Mouse (Mus musculus): ENCODE data around the gene Rarres2.
A peak's percentile ranks its signal among the peaks of the same experiment; 100 is the strongest.

The Rarres2 gene

GRCm38 (mm10) chr6:48572572-48573061, at the start of gene Rarres2:
Rarres2 (minus strand) TSS chr6:48572789.
- DNase-seq (ENCODE audit: low read depth, low spot score): no peak

GRCm38 (mm10) chr6:48620031-48620430, 47.4 kb upstream of the Rarres2 start:
- no peak for DNase-seq (ENCODE audit: low read depth, low spot score)

DNA sequence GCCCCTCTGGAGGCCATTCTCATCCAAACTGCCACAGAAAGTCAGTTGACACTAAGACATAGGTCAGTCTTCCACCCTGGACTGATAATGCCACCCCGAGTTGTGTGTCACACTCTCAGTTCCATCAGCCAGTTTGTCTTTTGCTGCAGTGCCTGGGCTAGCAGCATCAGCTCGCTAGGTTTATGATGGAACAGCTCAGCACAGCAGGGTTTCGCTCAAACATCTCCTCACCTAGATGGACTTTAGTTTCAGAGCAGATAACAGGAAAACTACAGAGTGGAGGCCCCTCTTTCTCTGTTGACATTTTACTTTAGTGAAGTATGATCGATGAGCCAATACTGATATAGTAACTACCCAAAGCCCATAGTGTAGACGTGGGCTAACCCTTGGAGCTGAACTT, 42.2 kb upstream of the Rarres2 start:
- no peak for DNase-seq (ENCODE audit: low read depth, low spot score)

DNA sequence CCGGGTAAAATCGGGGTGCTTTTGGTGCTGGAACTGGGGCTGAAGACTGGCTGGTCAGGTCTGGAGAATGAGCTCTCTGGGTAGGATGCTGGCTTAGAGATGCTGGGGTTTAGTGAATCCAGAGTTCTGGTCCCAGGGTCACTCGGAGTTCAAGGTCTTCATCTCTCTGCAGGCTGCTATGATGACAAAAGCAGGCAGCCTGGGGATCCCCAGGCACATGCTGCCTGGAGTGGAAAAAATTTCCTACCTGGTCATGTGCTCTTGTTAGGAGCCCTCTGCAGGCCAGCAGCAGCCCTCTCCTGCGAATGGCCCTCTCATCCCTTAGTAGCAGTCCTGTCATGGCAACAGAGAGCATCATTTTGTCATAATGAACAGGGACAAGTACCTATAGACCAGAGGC, 40.9 kb upstream of the Rarres2 start:
- DNase-seq (ENCODE audit: low read depth, low spot score): no peak

- no peak for DNase-seq (ENCODE audit: low read depth, low spot score)
These were observed 38.1 kb upstream of the Rarres2 start for GRCm38 (mm10) chr6:48610657-48611056.

DNA sequence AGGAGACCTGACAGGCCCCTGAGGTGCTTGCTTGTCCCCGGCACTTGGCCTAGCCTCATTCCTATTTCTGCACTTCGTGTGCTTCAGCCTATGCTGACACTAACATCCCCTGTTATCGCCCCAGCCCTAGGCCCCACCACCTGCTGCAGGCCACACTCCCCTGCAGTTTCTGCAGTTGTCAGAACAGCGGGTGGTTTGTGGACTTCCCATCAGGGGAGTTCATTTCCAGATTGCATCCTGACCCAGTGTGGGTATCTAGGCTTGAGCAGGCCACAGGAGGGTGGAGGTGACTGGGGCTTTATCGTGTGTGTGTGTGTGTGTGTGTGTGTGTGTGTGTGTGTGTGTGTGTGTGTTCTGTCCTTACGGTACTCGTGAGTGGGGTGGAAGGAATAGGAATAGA, 36.9 kb upstream of the Rarres2 start:
- DNase-seq (ENCODE audit: low read depth, low spot score): no peak

DNA sequence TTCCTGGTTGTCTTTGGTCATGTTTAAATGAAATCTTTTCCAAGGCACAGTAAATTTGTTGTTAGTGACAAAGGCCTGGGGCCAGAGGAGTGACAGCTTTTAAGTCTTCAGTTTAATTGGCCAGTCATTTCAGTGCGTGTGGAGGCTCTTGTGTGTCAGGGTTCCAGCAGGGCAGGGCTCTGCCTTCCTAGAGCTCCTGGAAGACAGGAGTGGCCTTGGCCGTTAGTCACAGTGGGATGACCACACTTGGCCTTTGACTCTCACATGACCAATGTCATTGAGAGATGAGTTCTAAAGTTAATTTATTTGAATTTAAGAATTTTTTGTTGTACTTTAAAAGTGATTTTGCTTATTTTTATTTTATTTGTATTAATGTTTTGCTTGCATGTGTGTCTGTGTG, 35.5 kb upstream of the Rarres2 start:
- DNase-seq (ENCODE audit: low read depth, low spot score): no peak

GRCm38 (mm10) chr6:48602080-48602741, 29.6 kb upstream of the Rarres2 start:
- peak; percentile 50 for DNase-seq (ENCODE audit: low read depth, low spot score)

DNA sequence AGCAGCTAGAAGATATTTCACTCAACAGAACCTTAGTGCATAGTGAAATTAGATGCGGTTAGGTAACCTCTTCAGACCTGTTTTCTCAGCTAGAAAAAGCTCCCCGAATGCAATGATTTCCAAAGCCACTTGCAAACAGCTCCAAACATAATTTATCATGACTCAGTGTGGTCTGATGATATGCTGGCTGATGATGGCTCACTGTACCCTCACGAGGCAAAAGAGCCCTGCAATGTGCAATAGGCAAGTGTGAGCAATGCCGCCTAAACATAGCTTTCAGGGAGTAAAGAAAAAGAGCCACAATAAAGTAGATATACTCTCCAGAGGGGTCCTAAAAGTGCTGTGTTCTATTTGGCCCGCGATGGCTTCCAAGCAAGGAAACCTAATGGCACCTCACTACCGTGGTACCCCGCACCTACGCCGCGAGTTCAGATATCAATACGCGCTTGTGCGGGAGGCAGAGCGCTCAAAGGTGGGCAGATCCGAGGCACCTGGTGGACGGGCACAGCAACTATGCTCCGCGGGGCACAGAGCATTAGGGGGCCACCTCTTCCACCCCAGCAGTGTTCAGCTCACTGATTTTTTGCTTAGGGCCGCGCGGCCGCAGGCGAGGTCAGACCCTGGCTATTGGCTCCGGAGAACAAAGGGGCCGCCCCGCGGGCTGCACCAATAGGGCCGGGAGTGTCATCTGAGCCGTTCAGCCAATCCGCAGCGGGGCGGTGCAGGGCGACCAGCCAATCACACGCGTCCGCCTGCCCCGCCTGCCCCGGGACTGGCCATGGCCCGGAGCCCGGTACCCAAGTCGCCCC, 28.9 kb upstream of the Rarres2 start, which contains the start of gene Zfp775:
Zfp775 (plus strand) TSS at position 793 of the 809 bp plus-strand sequence.
- DNase-seq (ENCODE audit: low read depth, low spot score): peak; percentile 95

DNA sequence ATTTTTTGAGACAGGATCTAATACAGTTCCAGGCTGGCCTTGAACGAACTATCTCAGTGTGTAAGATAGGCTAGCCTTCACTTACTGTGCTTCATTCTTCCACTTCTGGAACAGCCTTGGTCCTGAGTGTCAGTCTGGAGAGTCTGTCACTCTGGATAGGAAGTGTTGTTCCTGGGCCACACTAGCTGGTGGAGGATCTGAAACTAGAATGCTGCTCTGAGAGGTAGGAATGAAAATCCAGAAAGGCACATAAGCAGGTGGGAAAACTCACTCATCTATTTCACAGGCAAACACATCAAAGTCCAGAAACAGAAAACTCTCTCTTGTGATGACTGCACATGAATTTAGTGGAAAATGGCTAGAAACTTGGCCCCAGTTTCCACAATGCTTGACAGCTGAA, 28.0 kb upstream of the Rarres2 start:
- no peak for DNase-seq (ENCODE audit: low read depth, low spot score)

GRCm38 (mm10) chr6:48597233-48597625, 24.6 kb upstream of the Rarres2 start:
- no peak for DNase-seq (ENCODE audit: low read depth, low spot score)

GRCm38 (mm10) chr6:48596545-48597232, 24.1 kb upstream of the Rarres2 start:
- no peak for DNase-seq (ENCODE audit: low read depth, low spot score)

DNA sequence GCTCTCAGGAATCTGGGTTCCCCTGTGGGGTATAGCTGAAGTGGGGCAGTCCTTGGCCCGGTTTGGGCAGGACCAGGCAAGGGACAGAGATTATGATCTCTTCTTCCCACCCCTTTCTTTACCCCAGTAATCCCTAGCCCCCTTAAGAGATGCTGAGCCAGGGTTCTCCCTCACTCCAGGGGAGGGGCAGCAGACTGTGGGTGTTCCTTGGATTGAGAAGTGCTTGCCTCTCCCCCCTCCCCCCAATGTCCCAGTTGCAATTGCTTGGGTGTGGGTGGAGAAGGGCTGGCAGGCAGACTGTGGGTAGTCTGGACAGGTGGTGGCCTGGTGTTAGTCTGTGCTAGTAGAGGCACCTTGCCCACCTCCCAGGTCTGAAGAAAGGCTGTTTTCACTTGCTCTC, 22.7 kb upstream of the Rarres2 start:
- no peak for DNase-seq (ENCODE audit: low read depth, low spot score)

DNA sequence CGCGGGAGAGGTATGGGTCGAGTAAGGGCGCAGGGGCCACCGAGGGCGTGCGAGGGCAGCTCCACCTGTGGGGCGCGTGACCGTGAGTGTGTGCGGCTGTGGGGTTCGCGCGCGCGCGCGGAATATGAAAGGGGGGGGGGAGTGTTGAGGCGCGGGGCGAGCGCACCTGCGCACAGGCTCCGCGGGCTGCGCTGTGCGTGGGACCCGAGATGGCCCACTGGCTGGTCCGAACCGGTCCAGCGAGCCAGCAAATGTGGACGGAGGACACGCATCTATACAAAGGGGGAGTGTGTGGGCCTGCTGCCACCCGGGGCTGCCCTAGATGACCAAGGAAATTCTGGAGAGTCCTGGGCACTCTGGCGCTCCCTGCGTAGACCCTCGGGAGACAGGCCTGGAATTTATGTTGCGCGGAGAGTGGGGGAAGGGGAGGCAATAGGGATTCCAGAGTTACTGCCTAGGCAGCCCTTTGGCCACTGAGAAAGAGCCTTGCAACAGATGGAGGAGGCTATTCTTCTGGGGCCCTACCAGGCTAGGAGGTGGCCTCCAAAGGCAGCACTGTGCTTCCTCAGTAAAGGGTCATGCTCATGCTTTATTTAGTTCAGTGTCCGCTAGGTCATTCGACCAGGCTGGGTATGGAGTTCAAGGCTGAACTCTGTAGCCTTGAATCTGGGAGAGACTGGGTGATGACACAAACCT, 21.6 kb upstream of the Rarres2 start:
- peak; percentile 79 for DNase-seq (ENCODE audit: low read depth, low spot score)

DNA sequence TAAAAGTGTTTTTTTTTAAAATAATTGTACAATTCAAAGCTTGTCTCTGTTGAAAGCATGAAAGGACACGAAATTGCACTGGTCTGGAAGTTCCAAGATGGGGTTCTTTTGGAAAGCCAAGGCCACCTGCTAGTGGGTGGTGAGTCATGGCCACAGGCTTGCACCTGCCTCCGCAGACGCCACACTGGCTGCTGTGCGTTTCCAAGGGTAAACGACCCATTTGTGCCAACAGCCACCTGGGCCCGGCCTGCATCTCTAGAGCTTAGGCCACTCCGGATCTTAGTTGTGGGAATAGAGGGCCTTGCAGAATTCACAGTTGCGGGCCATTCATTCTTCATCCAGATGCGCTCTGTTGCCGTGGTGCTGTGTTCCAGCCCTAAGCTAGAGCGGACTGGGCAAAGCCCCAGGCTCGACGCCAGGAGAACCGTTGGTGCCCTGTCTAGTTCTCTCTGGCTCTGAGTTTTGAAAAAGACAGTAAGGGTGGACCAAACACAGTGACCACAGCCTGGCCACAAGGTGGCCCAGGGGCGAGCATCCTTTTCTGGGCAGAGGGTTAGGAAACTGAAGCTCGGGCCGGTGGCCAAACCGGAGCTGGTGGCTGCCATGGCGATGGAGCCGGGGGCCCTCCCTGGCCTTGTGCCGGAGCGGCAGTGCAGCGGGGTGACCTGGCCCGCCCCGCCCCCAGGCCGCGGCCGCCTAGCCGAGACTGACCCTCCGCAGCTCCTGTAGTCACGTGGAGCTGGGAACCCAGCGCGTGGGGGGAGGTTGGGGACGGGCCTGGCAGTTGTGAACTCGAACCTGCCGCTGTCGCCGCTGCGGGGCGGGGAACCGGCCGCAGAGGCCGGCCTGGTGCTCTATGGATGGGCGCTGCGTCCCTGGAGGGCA, 20.8 kb upstream of the Rarres2 start, which contains the start of the genes Repin1 and Gm44965:
Repin1 (plus strand) TSS at position 726 of the 885 bp plus-strand sequence.
Gm44965 (plus strand) TSS at position 784 of the 885 bp plus-strand sequence.
- peak; percentile 90 for DNase-seq (ENCODE audit: low read depth, low spot score)

- DNase-seq (ENCODE audit: low read depth, low spot score): no peak
These were observed 19.3 kb upstream of the Rarres2 start for GRCm38 (mm10) chr6:48591871-48592270.

- DNase-seq (ENCODE audit: low read depth, low spot score): no peak
These were observed 18.7 kb upstream of the Rarres2 start for GRCm38 (mm10) chr6:48591221-48591845.

GRCm38 (mm10) chr6:48589194-48589750, 16.7 kb upstream of the Rarres2 start, which contains the start of gene Gm45021:
Gm45021 (plus strand) TSS chr6:48589610.
- no peak for DNase-seq (ENCODE audit: low read depth, low spot score)

DNA sequence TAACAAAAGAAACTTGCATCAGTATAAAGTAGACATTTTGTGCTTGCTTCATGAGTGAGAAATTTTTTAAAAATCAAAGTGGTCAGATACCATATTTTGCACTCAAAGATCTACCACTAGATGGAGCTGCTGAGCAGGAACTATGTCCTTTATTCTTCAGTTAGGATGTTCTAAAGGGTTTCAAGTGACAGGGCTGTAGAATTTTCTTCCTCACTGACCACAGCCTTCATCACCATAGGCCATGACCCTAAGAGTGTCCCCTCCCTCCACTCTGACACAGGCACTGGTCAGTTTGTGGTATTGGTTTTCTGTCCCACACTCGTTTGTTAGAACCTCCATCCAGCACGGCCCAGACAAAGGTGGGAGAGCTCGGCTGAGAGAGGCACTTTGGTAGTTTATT, 9.4 kb upstream of the Rarres2 start:
- DNase-seq (ENCODE audit: low read depth, low spot score): peak; percentile 67

DNA sequence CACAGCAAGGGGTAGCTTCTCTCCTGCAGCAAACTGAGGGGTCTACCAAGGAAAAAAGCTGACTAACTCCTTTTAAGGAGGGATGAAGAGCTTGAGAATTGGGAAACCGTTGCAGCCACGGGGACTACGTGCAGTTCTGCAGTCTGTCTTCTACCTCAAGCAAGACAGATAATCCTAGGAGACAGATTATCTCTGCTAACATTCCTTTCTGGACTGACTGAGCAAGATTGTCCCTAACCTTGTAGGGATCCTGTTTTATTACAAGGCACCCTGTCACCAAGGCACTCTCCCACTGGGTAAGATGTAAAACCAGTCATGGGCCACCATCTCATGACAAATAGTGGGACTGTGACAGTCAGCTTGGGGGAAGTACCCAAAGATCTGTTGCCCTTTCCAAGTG, 8.7 kb upstream of the Rarres2 start:
- no peak for DNase-seq (ENCODE audit: low read depth, low spot score)
